ENCODE assay signal across 11 mouse cellular contexts in genomic region chr8:94778036-94778435, GRCm38 (mm10). TPM values are rescaled to one million over a fixed set of nuclear protein-coding genes. Genes with fewer than 3 reads are reported as not detected.
A peak's percentile ranks its signal among the peaks of the same experiment; 100 is the strongest.
DNase-seq lines count a peak whose midpoint lies in the region; ATAC-seq lines count a peak whose summit lies in the region.
"Had no signal": no experiment of that assay in that cellular context is flagged by ENCODE, and none has a peak within 500 bp of the region (broad histone marks: within the 10 kb centered on the region; RNA-seq: fewer than 3 reads in every experiment).

No protein-coding gene starts in this region.

- peak overlapping the region; percentile 72 for H3K27ac ChIP-seq in heart, embryonic 10.5 days
- H3K27ac ChIP-seq in lung, embryonic 15.5 days, result peak overlapping the region; percentile 57
- H3K27ac ChIP-seq in embryonic facial prominence, embryonic 14.5 days (replicated peaks; ENCODE audit: low read depth, low read length), result no peak overlapping the region
- peak overlapping the region; percentile 68 for H3K27ac ChIP-seq in macrophage
- H3K27ac ChIP-seq: midbrain, embryonic 12.5 days had no signal

- H3K36me3 ChIP-seq in heart, embryonic 10.5 days, result no peaks in the 10 kb centered on the region
- H3K36me3 ChIP-seq in lung, embryonic 15.5 days, result no peaks in the 10 kb centered on the region
- H3K36me3 ChIP-seq in embryonic facial prominence, embryonic 14.5 days (ENCODE audit: control insufficient read depth, insufficient read depth, low read length), result no peaks in the 10 kb centered on the region
- H3K36me3 ChIP-seq in macrophage (ENCODE audit: inconsistent target), result no peaks in the 10 kb centered on the region
- H3K36me3 ChIP-seq: midbrain, embryonic 12.5 days had no signal

- peaks cover 53% of the 10 kb centered on the region for H3K4me1 ChIP-seq in heart, embryonic 10.5 days
- H3K4me1 ChIP-seq in lung, embryonic 15.5 days, result peaks cover 19% of the 10 kb centered on the region
- peaks cover 24% of the 10 kb centered on the region for H3K4me1 ChIP-seq in embryonic facial prominence, embryonic 14.5 days (ENCODE audit: control insufficient read depth, insufficient read depth, low read length)

- 42% methylated on average over 10 of the region's 10 CpGs for WGBS in heart, embryonic 10.5 days
- WGBS in lung, embryonic 15.5 days, result 43% methylated on average over 10 of the region's 10 CpGs
- WGBS in embryonic facial prominence, embryonic 14.5 days, result 61% methylated on average over 9 of the region's 10 CpGs
- WGBS in macrophage (ENCODE audit: missing documents), result 86% methylated on average over 10 of the region's 10 CpGs

- peak; percentile 81 for DNase-seq in heart, embryonic 10.5 days (ENCODE audit: low spot score)
- DNase-seq in heart, adult 9 months (ENCODE audit: low spot score in 2 of 2), result no peak
- no peak for DNase-seq in lung, postnatal 36 days
- peak; percentile 39 for DNase-seq in embryonic facial prominence, embryonic 14.5 days (ENCODE audit: low spot score)
- no peak for DNase-seq in yolk sac, embryonic 10.5 days (ENCODE audit: low spot score)
- DNase-seq in ovary, postnatal 36 days (ENCODE audit: low spot score), result no peak

- H3K9ac ChIP-seq in lung, embryonic 15.5 days, result no peak overlapping the region
- 0 out of 2 replicates have a peak overlapping the region, but pooled peaks have one; percentile 14 for H3K9ac ChIP-seq in embryonic facial prominence, embryonic 14.5 days (ENCODE audit: low read depth, low read length)
- H3K9ac ChIP-seq: midbrain, embryonic 12.5 days had no signal

- peaks cover 39% of the 10 kb centered on the region for H3K27me3 ChIP-seq in heart, embryonic 10.5 days (ENCODE audit: insufficient read depth, poor library complexity, severe bottlenecking)
- peaks cover 11% of the 10 kb centered on the region for H3K27me3 ChIP-seq in lung, embryonic 15.5 days
- H3K27me3 ChIP-seq in embryonic facial prominence, embryonic 14.5 days (replicated peaks; ENCODE audit: control insufficient read depth, insufficient read depth, low read length), result peaks cover 2% of the 10 kb centered on the region

- H3K4me2 ChIP-seq in lung, embryonic 15.5 days, result peak overlapping the region; percentile 12; the same call in 1 of the 2 replicates
- H3K4me2 ChIP-seq in embryonic facial prominence, embryonic 14.5 days (ENCODE audit: low read depth, low read length), result no peak overlapping the region
- H3K4me2 ChIP-seq: midbrain, embryonic 12.5 days had no signal

- ATAC-seq in lung, embryonic 15.5 days (ENCODE audit: borderline replicate concordance, extremely low read depth, low FRiP score, low TSS enrichment), result 0 out of 2 replicates have a peak, but pooled peaks have one; percentile 3
- ATAC-seq in embryonic facial prominence, embryonic 14.5 days (ENCODE audit: low read depth), result no peak

- no peak overlapping the region for H3K4me3 ChIP-seq in heart, embryonic 10.5 days
- H3K4me3 ChIP-seq in lung, embryonic 15.5 days, result no peak overlapping the region
- H3K4me3 ChIP-seq in embryonic facial prominence, embryonic 14.5 days (ENCODE audit: low read depth, low read length), result no peak overlapping the region
- H3K4me3 ChIP-seq in macrophage (ENCODE audit: inconsistent target), result no peak overlapping the region
- H3K4me3 ChIP-seq: midbrain, embryonic 12.5 days had no signal

- no peaks in the 10 kb centered on the region for H3K79me2 ChIP-seq in macrophage (ENCODE audit: inconsistent target)

- no peaks in the 10 kb centered on the region for H3K9me3 ChIP-seq in heart, embryonic 10.5 days
- no peaks in the 10 kb centered on the region for H3K9me3 ChIP-seq in lung, embryonic 15.5 days
- no peaks in the 10 kb centered on the region for H3K9me3 ChIP-seq in embryonic facial prominence, embryonic 14.5 days (ENCODE audit: control insufficient read depth, low read length)
- H3K9me3 ChIP-seq: midbrain, embryonic 12.5 days had no signal

RNA-seq across cellular contexts. Expression of gene Cx3cl1, which starts 6.2 kb away (rescaled TPM):
- 6.2 and 11.0 TPM in 2 replicates for polyA plus RNA-seq in heart, embryonic 10.5 days (2016; fragmentation: Nextera tagmentation; extraction: Ambion mirVana)
- polyA plus RNA-seq in lung, embryonic 15.5 days (2015; fragmentation: Nextera tagmentation; extraction: Ambion mirVana), result 6.2 and 8.3 TPM in 2 replicates
- polyA plus RNA-seq in embryonic facial prominence, embryonic 14.5 days (2014; fragmentation: Nextera tagmentation; extraction: Ambion mirVana), result 7.9 and 8.3 TPM in 2 replicates
- 1 to 10 TPM in 5 of 26 experiments, under 1 TPM in 7, not detected in 14; 0.25 to 2.9 (median 0.72) TPM for total RNA-seq in macrophage (2018; cell fraction: chromatin; rRNA removed)
- total RNA-seq in macrophage (2018; cell fraction: cytosol; rRNA removed), result 1 to 10 TPM in 4 of 26 experiments, under 1 TPM in 22; 0.10 to 2.5 (median 0.37) TPM
- 1 to 10 TPM in 13 of 26 experiments, under 1 TPM in 11, not detected in 2; 0.11 to 4.9 (median 1.1) TPM for total RNA-seq in macrophage (2018; cell fraction: nucleus; rRNA removed)
- polyA plus RNA-seq in macrophage (2018), result 0.32 to 0.77 TPM (median 0.51 TPM) in 3 replicates

RNA-seq across cellular contexts. Expression of gene Ccl17, which starts 32.2 kb away (rescaled TPM):
- 0.57 and 0.63 TPM in 2 replicates for polyA plus RNA-seq in heart, embryonic 10.5 days (2016; fragmentation: Nextera tagmentation; extraction: Ambion mirVana)
- 0.32 TPM in 1 of 2 replicates, not detected in the other for polyA plus RNA-seq in lung, embryonic 15.5 days (2015; fragmentation: Nextera tagmentation; extraction: Ambion mirVana)
- 0.60 and 0.63 TPM in 2 replicates for polyA plus RNA-seq in embryonic facial prominence, embryonic 14.5 days (2014; fragmentation: Nextera tagmentation; extraction: Ambion mirVana)
- total RNA-seq in macrophage (2018; cell fraction: chromatin; rRNA removed), result not detected
- total RNA-seq in macrophage (2018; cell fraction: cytosol; rRNA removed), result 1 to 10 TPM in 1 of 26 experiments, not detected in 25; 1.2 TPM
- not detected for total RNA-seq in macrophage (2018; cell fraction: nucleus; rRNA removed)
- not detected in 3 replicates for polyA plus RNA-seq in macrophage (2018)
- polyA plus RNA-seq: midbrain, embryonic 12.5 days had no signal

RNA-seq across cellular contexts. Expression of gene Ccl22, which starts 32.6 kb away (rescaled TPM):
- polyA plus RNA-seq in heart, embryonic 10.5 days (2016; fragmentation: Nextera tagmentation; extraction: Ambion mirVana), result not detected in 2 replicates
- 0.06 TPM in 2 replicates for polyA plus RNA-seq in lung, embryonic 15.5 days (2015; fragmentation: Nextera tagmentation; extraction: Ambion mirVana)
- not detected in 2 replicates for polyA plus RNA-seq in embryonic facial prominence, embryonic 14.5 days (2014; fragmentation: Nextera tagmentation; extraction: Ambion mirVana)
- 1 to 10 TPM in 9 of 26 experiments, under 1 TPM in 8, not detected in 9; 0.33 to 7.8 (median 1.4) TPM for total RNA-seq in macrophage (2018; cell fraction: chromatin; rRNA removed)
- 10 to 100 TPM in 6 of 26 experiments, 1 to 10 TPM in 20; 1.5 to 50.8 (median 6.4) TPM for total RNA-seq in macrophage (2018; cell fraction: cytosol; rRNA removed)
- 10 to 100 TPM in 6 of 26 experiments, 1 to 10 TPM in 13, under 1 TPM in 7; 0.51 to 21.6 (median 3.7) TPM for total RNA-seq in macrophage (2018; cell fraction: nucleus; rRNA removed)
- polyA plus RNA-seq in macrophage (2018), result 0.78 to 3.7 TPM (median 0.89 TPM) in 3 replicates
- total RNA-seq: gastrocnemius, adult 8-10 months; layer of hippocampus, postnatal 10 days had no signal
- polyA plus RNA-seq: midbrain, embryonic 12.5 days had no signal

Comparison
In these comparisons a context has a peak if more than half of its experiments do, and no peak if none do; other contexts are left out.
1. DNase-seq: peak in heart, embryonic 10.5 days (single experiment) and embryonic facial prominence, embryonic 14.5 days (single experiment); none in heart, adult 9 months (0 of 2), lung, postnatal 36 days (single experiment), yolk sac, embryonic 10.5 days (single experiment) and ovary, postnatal 36 days (single experiment).